Mouse (Mus musculus): ENCODE results near the gene Aph1b.

Gene Aph1b

DNA sequence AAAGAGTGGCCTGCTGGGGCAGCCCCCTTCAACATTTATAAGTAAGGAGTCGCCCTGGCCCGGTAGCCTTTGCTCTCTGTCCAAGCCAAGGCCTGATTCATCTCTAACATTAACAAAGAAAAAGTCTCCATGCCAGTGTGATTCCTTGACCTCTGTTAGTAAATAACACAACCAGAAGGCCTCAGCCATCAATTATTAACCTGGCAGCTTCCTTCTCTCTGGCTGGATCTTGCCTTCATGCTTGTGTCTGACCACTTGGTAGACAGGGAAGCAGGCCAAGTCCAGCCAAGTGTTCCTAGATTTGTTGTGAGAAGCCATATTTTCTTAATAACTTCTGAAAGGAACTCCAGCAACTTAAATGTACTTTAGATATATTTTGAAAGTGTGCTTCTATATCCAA, 58.7 kb downstream of the Aph1b start:
- no peak for DNase-seq

DNA sequence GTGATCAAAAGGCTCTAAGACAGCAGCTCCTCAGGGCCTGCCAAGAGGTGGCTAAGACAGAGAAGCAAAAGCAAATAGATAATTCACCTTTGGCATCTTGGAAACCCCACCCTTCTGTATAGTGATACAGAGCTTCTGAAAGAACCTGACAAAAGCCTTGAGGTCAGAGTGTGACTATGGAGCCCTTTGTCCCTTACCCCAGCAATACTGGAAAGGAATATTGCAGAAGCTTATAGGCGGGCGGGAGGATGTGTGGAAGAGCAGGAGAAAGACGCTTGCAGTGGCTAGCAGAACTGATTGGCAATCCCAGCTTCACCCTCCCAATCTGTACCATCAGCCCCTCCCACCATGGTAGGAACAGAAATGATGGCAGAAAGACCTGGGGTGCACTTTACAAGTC, 59.3 kb downstream of the Aph1b start:
- no peak for DNase-seq

DNA sequence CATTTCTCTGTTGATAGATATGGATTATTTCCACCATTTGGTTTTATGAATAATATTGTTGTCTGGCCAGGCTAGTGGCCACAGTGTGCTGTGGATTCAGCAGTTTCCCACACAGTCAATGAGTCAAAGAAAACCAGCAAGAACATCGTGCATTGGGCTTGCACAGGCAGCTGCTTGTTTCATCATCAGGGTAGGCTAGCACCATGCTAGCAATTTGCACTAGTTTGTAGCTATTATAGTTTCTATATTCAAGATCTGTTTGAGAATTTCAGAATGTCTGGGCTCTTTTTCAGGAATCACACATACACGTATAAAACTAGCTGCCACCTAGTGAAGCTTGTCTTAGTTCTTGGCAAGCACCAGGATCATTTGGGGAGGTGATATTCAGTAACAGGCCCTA, 60.2 kb downstream of the Aph1b start:
- no peak for DNase-seq

DNA sequence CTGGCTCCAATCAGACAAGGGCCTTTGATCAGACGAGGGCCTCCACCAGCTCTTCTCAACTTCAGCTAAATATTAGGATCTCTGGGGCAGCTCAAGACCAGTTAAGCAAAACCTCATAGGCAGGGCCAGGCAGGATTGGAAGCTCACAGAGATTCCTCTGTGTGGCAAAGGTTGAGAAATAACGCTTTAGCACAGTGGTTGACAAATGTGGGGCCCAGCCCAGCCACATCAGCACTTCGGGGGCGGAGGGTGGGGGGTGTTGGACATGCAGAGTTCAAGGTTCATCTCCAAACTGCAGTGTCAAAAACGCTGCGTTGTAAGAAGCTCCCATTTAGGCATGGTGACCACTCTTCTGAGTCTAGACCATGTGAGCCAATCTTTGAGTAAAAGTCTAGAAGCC, 60.7 kb downstream of the Aph1b start:
- DNase-seq: no peak

DNA sequence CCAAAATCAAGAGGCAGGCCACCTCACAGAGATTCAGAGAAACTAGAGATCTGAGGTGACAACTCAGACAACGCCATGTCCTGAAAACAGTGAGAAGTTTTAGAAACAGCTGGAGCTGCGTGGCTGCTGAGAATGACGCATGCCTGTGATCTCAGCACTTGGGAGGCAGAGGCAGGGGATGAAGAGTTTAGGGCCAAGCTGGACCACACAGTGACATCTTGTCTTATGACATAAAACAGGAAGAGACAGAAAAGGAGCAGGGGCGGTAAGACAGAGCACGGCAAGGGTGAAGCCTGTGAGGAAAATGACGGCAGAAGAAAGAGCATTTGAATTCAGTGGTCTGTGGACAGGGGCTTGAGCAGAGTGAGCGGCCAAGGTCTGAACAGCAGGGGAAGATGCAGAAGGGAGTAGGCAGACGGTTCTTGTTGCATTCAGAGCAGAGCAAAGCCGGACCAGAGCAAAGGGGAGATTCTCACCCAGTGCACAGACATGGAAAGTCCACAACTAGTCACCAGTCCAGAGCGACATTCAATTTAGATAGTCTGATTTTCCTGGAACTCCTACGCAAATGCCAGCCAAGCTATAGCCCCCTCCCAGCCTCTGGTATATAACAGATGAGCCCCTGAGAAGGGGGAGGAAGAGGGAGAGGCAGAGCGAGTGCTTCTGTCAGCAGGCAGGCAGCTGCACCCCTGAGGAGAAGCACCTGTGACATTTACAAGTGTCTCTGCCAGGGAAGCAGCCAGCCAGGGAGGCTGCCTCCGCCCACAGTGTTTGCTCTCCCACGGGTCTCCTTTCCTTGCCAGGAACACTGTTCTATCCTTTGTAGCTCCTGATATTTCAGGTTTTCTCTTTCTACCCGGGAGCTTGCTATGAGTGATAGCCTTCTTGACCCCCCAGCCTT, 62.2 kb downstream of the Aph1b start:
- no peak for DNase-seq

DNA sequence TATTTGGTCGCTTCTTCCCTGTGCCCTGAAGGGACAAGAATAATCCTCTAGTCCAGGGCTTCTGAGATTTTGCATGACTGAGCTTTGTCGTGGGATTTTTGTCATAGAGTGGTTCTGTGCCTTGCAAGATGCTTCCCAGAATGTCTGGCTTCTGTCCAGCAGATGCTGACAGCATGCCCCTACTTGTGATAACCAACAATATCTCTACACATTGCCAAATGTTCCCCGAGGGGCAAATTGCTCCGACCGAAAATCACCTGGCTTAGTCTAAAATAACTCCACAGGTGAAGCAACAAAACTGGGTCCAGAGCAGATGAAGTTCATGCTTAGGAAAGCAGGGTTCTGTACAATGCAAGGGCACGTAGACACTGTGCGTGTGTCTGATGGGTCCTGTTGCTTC, 64.0 kb downstream of the Aph1b start:
- DNase-seq: no peak

DNA sequence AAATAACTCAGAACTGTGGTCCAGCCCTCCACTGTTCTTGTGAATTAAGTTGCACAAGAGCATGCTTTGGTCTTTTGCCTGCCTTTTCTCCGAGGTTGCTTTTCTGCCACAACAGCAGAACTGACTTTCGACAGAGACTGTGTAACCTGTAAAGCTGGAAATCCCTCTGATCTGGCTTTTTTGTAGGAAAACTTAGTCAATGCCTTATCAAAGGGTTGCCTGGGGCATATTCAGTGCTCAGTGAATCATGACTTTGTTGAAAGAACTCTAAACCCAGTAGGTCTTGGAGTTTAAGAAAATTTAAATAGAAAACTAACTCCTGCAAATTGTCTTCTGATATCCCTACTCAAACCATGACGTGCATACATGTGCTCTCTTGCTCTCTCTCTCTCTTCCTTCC, 64.7 kb downstream of the Aph1b start:
- no peak for DNase-seq

DNA sequence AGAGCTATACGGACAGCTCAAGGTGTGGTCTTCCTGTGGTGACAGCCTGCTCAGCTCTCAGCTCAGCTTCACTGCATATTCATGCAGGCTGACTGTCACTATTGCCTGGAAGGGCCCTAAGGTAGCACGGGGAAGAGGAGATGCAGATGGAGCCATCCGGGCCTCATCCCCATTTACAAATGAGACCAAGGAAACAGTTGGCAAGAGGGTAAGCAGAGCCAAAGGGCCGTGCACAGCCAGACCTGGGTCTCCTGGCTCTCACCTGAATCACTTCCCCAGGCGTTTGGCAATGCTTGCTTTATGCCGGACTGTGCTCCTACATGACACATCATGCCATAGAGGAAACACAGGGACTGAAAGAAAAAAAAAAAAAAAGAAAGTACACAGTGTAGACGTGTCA, 68.0 kb downstream of the Aph1b start:
- DNase-seq: no peak

DNA sequence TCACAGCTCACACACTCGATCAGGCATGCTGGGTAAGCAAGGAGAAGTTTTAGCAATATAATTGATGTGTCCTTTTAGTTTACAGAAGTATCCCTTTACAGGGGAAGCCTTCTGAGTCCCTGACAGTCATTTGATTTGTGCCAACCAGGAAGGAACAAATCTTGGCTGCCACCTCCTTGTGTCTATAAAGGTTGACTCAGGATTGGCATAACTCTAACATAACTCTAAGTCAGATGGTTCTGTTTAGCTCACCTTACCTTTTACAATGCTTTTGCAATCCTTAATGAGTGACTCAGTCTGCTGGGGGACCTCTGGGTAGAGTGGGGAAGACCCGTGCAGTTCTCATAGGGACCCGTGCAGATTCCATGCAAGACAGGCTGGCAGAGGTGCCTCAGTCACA, 69.7 kb downstream of the Aph1b start:
- no peak for DNase-seq

All from right cerebral cortex, postnatal 4 days (tissue).